Mouse (Mus musculus) liver, embryonic 14.5 days (tissue): ENCODE results near the gene Wdr45.

ENCODE experiments used
- CTCF ChIP-seq: IDR thresholded peaks from 2 replicates; pipeline ENCODE4 v1.5.1; 2016; ENCODE audit warnings: antibody characterized with exemption, low read depth, control low read depth
- EP300 ChIP-seq: IDR thresholded peaks from 2 replicates; pipeline ENCODE4 v1.6.1; 2016; ENCODE audit warnings: antibody characterized with exemption, low read depth

- TF ChIP-seq CTCF (no peak), EP300 (no peak)
These were observed 33.3 kb upstream of the Wdr45 start, which contains the start of gene Magix for GRCm38 (mm10) chrX:7680864-7681263.
